Mouse (Mus musculus): ENCODE measurements at regions not wholly inside any gene's neighbourhood (a gene's known extent, or its start where the extent isn't known, plus 50 kb on each side); places are given as distances from the start of the nearest gene placed in this dataset.

GRCm38 (mm10) chr8:126839039-126839711 is 106.5 kb downstream of the Tomm20 start:
- ATAC-seq (replicated peaks; ENCODE audit: insufficient number of reproducible peaks, insufficient read depth, low FRiP score, low read depth) = 0 out of 2 replicates have a peak, but pooled peaks have one; percentile 1
- no peak overlapping the region for H3K9ac ChIP-seq
- H3K4me3 ChIP-seq = no peak overlapping the region

DNA sequence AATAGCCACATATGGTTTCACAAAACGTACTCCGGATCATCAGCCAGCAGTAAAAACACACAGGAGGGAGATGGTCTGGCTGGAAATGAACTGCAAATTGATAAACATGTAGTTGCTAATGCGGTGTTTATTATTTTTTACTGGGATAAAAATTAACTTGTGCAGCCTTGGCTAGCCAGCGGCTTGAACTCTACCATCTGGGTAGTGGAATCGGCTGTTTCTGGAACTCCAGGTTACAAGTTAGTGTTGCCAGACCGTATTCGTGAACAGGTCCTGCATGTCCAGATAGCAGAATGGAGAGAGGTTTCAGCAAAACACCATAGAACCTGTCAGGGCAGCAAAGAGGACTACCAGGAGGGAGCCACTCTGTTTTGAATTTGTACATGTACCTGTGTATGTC is 107.4 kb downstream of the Tomm20 start:
- Histone ChIP-seq H3K9ac (no peak overlapping the region), H3K27ac (peak overlapping the region; percentile 90), H3K27me3 (no peaks in the 10 kb centered on the region), H3K4me3 (no peak overlapping the region), H3K4me1 (replicated peaks) (peaks cover 60% of the 10 kb centered on the region), H3K9me3 (replicated peaks) (no peaks in the 10 kb centered on the region), H3K4me2 (no peak overlapping the region), H3K36me3 (no peaks in the 10 kb centered on the region)
- 82% methylated on average over 7 of the region's 7 CpGs for WGBS
- ATAC-seq (replicated peaks; ENCODE audit: insufficient number of reproducible peaks, insufficient read depth, low FRiP score, low read depth) = no peak

More at GRCm38 (mm10) chr8:126839039-126839711, 106.5 kb downstream of the Tomm20 start:
- Histone ChIP-seq H3K27ac (peak overlapping the region; percentile 90), H3K36me3 (no peaks in the 10 kb centered on the region), H3K4me2 (peak overlapping the region; percentile 38), H3K27me3 (no peaks in the 10 kb centered on the region), H3K4me1 (replicated peaks) (peaks cover 53% of the 10 kb centered on the region), H3K9me3 (replicated peaks) (no peaks in the 10 kb centered on the region)
- WGBS = 9% methylated on average over 8 of the region's 8 CpGs

GRCm38 (mm10) chr8:126837318-126838025 is 108.2 kb downstream of the Tomm20 start:
- peak; percentile 67 for ATAC-seq (replicated peaks; ENCODE audit: insufficient number of reproducible peaks, insufficient read depth, low FRiP score, low read depth)
- Histone ChIP-seq H3K9ac (no peak overlapping the region), H3K27ac (peak overlapping the region; percentile 90), H3K27me3 (no peaks in the 10 kb centered on the region), H3K4me3 (no peak overlapping the region), H3K4me2 (no peak overlapping the region; the same call in 1 of the 2 replicates), H3K4me1 (replicated peaks) (peaks cover 68% of the 10 kb centered on the region), H3K9me3 (replicated peaks) (no peaks in the 10 kb centered on the region), H3K36me3 (no peaks in the 10 kb centered on the region)
- WGBS = 38% methylated on average over 9 of the region's 9 CpGs

GRCm38 (mm10) chr8:126835554-126835953 is 110.1 kb downstream of the Tomm20 start:
- Histone ChIP-seq H3K9me3 (replicated peaks) (no peaks in the 10 kb centered on the region), H3K4me1 (replicated peaks) (peaks cover 77% of the 10 kb centered on the region), H3K27me3 (no peaks in the 10 kb centered on the region), H3K36me3 (no peaks in the 10 kb centered on the region), H3K4me2 (no peak overlapping the region), H3K27ac (0 out of 2 replicates have a peak overlapping the region, but pooled peaks have one; percentile 85), H3K4me3 (no peak overlapping the region), H3K9ac (no peak overlapping the region)
- no peak for ATAC-seq (replicated peaks; ENCODE audit: insufficient number of reproducible peaks, insufficient read depth, low FRiP score, low read depth)
- WGBS = 73% methylated on average over 7 of the region's 7 CpGs

DNA sequence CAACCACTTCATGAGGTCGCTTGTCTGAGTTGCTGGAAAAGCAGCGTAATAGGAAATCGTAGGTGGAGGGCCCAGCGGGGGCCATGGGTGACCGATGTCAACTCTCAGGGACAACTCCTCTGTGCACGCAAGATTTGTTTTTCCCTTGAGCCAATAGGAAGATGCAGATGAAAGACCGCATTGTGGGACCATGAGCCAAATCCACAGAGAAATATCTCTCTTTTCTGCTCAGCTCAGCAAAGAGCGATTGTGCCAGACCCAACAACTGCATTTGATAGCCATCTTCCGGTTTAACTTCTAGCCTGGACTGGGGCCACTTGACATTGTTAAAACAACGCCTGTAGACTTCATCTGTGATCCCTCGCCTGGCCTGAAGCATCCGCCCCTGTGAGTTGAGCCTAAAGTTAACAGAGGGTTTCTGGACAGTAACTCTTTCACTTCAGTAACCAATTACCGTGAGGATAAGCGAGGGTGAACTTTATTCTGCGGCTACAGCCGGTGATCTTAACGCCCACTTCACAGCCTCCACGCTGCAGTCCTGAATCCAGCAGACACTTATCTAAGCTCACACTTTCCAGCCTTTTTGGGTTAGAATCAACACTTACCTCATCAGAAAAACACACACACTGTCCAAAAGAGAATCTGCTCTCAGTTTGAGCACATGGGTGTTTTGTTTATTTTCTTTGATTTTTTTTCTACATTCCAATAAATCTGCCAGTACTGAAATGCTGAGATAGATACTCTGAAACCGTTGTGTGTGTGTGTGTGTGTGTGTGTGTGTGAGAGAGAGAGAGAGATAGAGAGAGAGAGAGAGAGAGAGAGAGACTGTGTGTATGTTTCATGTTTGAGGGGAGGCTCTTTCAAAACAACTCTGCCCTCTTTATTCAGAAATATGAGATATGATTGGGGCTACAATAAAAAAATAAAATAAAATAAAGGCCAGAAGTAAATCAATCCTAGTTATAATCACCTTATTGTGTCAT is 111.9 kb downstream of the Tomm20 start:
- Histone ChIP-seq H3K36me3 (no peaks in the 10 kb centered on the region), H3K4me3 (no peak overlapping the region), H3K27me3 (no peaks in the 10 kb centered on the region), H3K4me1 (replicated peaks) (peaks cover 78% of the 10 kb centered on the region), H3K4me2 (peak overlapping the region; percentile 26), H3K27ac (peak overlapping the region; percentile 85), H3K9ac (no peak overlapping the region), H3K9me3 (replicated peaks) (no peaks in the 10 kb centered on the region)
- ATAC-seq (replicated peaks; ENCODE audit: insufficient number of reproducible peaks, insufficient read depth, low FRiP score, low read depth) = peak; percentile 53
- WGBS = 16% methylated on average over 19 of the region's 19 CpGs

DNA sequence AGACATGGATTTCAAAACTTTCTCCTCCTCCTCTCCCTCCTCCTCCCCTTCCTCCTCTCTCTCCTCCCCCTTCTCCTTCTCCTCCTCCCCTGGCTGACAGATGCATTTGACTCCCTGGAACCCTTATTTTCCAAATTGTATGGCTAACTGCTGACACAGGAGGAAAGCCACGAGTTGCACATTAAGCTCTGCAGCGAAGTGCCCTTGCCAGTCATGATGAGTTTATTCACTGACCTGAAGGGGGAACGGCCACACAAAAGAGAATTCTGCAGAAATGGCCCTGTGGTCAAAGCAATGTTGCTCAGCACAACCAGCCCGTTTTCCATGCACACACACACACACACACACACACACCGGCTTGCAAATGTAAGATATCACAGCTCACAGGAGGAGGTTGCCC is 112.6 kb downstream of the Tomm20 start:
- Histone ChIP-seq H3K9ac (no peak overlapping the region), H3K9me3 (replicated peaks) (no peaks in the 10 kb centered on the region), H3K27me3 (no peaks in the 10 kb centered on the region), H3K4me2 (peak overlapping the region; percentile 26), H3K27ac (peak overlapping the region; percentile 85), H3K4me3 (no peak overlapping the region), H3K36me3 (no peaks in the 10 kb centered on the region), H3K4me1 (replicated peaks) (peaks cover 76% of the 10 kb centered on the region)
- WGBS = 30% methylated on average over 5 of the region's 5 CpGs
- no peak for ATAC-seq (replicated peaks; ENCODE audit: insufficient number of reproducible peaks, insufficient read depth, low FRiP score, low read depth)

DNA sequence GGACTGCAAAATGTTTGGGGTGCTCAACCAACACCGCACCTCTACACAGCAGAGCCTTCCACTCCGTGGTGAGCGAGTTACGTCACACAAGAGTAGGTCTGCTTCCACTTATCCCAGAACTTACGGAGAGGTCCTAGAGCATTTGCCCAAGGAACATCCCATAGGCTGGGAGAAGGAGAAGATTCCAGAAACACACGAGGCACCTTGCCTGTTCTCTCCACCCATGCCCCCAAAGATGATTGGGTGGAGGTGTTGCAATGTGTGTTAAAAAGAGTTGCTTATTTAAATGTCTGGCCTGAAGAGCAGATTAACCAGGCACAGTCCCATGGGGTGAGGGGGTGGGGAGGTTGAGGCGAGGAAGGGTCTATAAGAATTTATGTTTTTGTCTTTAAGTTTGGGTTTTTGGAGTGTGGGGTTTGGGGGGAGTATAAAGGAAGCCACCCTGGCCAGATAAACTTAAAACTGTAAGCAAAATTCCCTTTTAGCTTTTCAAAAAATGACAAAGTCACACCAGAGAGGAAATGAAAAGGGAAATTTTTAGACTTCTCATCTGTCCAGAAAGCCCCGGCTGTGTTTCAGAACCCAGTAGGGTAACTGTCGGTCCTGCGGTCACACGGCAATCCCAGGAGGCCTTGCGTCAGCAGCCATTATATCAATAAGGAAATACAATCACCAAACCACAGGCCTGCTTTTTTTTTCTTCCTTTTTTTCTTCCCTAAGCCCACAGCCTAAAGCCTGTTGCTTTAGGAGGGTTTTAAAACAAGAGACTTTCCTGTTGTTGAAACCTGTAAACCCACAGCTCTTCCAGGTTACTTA is 113.3 kb downstream of the Tomm20 start:
- no peaks in the 10 kb centered on the region for H3K36me3 ChIP-seq
- no peak overlapping the region for H3K4me2 ChIP-seq
- H3K9ac ChIP-seq = no peak overlapping the region
- WGBS = 64% methylated on average over 12 of the region's 12 CpGs
- no peaks in the 10 kb centered on the region for H3K9me3 ChIP-seq (replicated peaks)
- no peak for ATAC-seq (replicated peaks; ENCODE audit: insufficient number of reproducible peaks, insufficient read depth, low FRiP score, low read depth)
- H3K4me3 ChIP-seq = no peak overlapping the region
- H3K27me3 ChIP-seq = no peaks in the 10 kb centered on the region
- H3K27ac ChIP-seq = peak overlapping the region; percentile 85
- peaks cover 76% of the 10 kb centered on the region for H3K4me1 ChIP-seq (replicated peaks)

- no peak for ATAC-seq (replicated peaks; ENCODE audit: insufficient number of reproducible peaks, insufficient read depth, low FRiP score, low read depth)
- H3K4me3 ChIP-seq = no peak overlapping the region
- peaks cover 78% of the 10 kb centered on the region for H3K4me1 ChIP-seq (replicated peaks)
- no peak overlapping the region for H3K4me2 ChIP-seq
- no peaks in the 10 kb centered on the region for H3K27me3 ChIP-seq
- H3K36me3 ChIP-seq = no peaks in the 10 kb centered on the region
- no peak overlapping the region for H3K9ac ChIP-seq
- peak overlapping the region; percentile 85 for H3K27ac ChIP-seq
- no peaks in the 10 kb centered on the region for H3K9me3 ChIP-seq (replicated peaks)
- WGBS = 82% methylated on average over 16 of the region's 16 CpGs
Measured at GRCm38 (mm10) chr8:126831312-126832162, 114.1 kb downstream of the Tomm20 start.

DNA sequence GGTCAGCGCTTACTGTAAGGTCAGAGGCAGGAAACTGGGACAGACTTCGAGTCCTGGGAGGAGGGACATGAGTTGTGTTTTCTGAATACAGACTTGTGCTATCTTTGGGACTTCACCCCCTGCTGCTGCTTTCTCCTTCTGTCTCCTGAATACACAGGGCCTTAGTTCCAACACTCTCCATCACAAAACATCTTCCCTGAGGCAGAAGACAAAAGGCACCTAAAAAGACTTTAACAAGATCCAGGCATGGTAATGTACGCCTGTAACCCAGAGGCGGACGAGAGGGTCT is 115.5 kb downstream of the Tomm20 start:
- Histone ChIP-seq H3K9me3 (replicated peaks) (no peaks in the 10 kb centered on the region), H3K27ac (peak overlapping the region; percentile 56), H3K4me1 (replicated peaks) (peaks cover 81% of the 10 kb centered on the region), H3K36me3 (no peaks in the 10 kb centered on the region), H3K9ac (no peak overlapping the region), H3K4me3 (no peak overlapping the region), H3K4me2 (no peak overlapping the region), H3K27me3 (no peaks in the 10 kb centered on the region)
- ATAC-seq (replicated peaks; ENCODE audit: insufficient number of reproducible peaks, insufficient read depth, low FRiP score, low read depth) = no peak
- WGBS = 80% methylated on average over 5 of the region's 5 CpGs

Measured in heart, embryonic 15.5 days (tissue).